Mouse (Mus musculus) thymus, postnatal 10 days (tissue): ENCODE results near the gene Lhb.
A peak's percentile ranks its signal among the peaks of the same experiment; 100 is the strongest.
"Not testable (repeated sequence)": the region's sequence is repeated elsewhere in the genome, so short reads cannot be mapped to it uniquely, and the experiment has no call there.

Source experiments
- DNase-seq, 2 experiments: peaks; one replicate each; pipeline ENCODE4 v3.0.0; 2021; ENCODE audit warnings: low spot score in 2 of 2

Lhb gene

DNA sequence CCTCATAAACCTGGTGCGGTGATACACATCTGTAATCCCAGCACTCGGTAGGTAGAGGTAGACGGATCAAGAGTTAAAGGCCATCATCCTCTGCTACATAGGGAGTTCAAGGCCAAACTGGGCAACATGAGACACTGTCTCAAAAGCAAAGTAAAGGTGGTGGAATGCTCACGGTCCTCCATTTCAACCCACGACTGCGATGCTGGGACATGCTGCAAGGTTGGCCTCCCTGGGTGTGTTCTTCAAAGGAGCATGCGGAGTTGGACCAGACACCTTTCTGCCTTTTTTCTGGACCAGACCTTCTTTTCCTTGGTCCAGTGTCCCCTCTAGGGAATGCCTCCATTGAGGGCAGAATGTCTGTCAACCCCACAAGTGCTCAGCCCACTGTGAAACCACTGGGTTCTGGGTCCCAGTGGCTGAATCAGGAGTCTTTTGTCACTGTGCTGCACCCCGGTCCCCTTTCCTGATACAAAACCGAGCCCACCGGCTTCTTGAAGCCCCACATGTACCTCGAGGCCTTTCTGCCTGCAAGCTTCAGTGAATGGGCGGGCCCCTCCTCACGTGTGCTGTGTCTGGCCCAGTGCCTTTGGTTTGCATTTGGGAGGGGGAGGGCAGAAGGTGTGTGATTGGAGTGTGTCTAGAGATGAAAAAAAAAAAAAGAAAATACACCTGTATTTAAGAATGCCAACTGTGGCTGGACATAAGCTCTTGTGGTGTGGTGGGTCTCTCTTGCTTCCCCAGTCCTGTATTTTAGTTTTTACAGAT, 35.5 kb downstream of the Lhb start:
- no peak for DNase-seq

GRCm38 (mm10) chr7:45456721-45457203, 36.1 kb downstream of the Lhb start:
- DNase-seq = no peak

DNA sequence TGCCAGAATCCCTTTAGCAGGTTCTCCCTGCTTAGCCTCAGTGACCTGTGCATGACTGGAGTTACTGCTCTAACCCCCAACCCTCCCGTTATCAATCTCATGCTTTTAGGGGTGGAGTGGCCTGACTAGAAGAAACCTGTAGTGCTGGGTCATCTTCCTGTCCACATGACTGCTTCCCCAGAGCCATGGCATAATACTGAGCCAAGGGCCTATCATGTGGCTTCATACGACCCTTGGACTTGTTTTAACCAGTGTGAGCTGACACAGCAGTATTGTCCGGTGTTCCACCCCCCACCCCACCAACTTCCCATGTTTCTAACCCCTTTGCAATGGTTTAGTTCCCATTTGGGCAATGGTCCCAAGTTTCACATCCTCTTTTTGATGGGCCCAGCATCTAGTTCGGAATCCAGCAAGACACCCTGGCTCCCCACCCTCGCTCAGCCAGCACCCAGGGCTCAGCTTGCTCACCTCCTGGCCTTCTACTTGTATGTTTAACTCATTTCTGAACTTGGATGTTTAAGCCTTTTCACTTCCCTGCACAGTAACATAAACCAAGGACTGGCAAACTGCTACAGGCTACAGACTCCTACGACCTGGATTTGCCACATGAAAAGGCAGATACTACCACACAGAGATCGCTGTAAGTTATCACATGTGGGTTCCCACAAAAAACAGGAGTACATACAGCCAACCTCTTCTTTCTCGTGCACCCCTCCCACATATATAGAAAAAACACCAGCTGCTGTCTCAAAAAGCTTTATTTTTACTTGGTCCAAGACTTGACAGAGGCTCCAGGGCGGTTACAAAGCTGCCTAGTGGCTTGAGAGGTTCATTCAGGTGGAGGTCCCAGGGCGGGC, 36.8 kb downstream of the Lhb start:
- DNase-seq = no peak

DNA sequence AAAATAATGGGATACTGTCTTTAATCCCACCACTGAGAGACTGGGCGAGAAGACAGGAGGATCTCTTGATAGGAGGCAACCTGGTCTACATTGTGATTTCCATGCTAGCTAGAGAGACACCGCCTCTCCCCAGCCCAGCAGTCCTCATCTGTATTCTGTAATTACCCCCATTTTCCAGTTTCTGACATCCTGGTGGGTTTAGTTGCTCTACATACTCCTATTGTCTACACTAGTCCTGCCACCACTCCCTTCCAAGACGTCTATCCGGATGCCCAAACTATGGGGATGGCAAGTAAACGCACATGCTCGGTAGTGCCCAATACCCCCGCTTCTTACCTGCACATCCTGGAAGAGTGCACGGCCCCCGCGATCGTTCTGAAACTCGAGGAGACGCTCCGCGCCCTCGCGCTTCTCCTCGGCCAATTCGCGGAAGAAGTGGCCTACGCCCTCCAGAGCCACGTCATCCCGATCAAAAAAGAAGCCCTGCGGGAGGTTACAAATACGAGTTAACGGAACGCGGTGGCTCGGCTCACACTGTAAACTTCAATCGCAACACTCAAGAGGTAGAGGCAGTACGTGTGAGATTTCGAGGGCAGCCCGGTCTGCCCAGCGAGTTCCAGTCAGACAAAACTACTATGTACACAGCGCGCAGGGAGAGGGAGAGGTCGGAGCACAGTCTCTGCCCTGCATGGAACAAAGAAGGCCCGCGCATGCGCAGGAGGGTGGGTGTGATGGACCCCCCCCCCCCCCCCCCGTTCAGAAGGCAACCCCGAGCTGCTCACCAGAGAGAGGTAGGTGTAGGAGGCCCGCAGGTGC, 38.3 kb downstream of the Lhb start:
- peak; percentile 76 to 89 for DNase-seq

GRCm38 (mm10) chr7:45459564-45460140, 39.0 kb downstream of the Lhb start, which contains the start of gene Ftl1:
Ftl1 (minus strand) TSS chr7:45459884.
- DNase-seq = peak; percentile 96 to 98

DNA sequence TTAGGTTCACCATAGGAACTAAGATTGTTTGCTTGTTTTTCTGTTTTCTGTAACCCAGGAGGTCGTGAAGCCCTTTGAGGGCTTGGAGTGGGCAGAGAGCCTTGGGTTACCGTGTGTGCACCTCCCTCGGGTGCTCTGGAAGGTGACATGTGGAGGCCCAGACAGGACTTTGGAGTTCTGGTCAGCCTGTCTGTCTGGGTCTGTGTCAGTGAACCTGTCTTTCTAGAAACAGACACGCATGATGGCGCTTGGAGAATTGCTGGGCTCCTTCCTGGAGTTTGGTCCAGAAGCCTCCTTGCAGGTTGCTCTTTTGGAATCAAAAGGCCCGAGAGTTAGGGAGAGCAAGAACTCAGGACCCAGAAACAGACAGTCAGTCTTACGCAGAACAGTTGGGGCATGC, 39.8 kb downstream of the Lhb start:
- no peak for DNase-seq

DNA sequence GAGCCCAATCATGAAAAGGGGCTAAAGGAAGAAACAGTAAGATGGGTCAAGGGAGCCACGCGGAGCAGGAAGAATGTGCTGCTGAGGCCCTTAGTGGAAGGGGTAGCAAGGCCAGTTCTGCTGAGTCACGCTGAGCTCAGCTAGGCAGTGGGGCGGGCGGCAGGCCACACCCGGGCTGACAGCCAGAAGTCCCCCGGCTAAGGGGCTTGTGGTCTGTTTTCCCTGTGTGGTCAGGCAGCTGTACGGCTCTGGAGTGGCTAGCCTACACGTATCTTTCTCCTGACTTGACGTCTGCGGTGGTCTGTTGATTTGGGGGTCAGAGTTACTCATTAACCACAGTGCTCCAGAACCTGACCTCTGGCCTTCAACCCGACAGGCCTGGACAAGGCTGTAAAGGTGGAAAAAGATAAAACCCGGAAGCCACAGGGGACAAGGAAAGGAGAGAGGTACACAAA, 40.3 kb downstream of the Lhb start:
- no peak for DNase-seq

- no peak for DNase-seq
Measured at GRCm38 (mm10) chr7:45461326-45461725, 40.7 kb downstream of the Lhb start.

DNA sequence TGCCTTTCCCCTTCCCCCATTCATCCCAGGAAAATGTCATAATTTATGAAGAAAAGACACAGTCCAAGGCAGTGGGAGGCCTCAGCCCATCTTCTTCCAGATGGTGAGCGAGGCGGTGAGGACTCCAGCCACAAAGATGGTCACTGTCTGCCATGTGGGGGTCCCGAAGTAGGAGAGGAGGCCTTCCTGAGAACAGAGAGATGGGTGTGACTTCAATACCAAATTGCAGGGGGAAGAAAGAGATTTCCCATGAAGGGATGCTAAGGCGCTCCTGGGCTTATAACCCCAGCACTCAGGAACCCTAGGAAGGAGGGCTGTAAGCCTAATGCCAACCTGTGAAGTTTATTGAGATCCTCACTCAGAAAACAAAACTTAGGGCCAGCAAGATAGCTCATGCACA, 41.2 kb downstream of the Lhb start:
- no peak for DNase-seq

GRCm38 (mm10) chr7:45462325-45462724, 41.7 kb downstream of the Lhb start:
- no peak for DNase-seq

- not testable (repeated sequence) for DNase-seq
Measured at GRCm38 (mm10) chr7:45462868-45463267, 42.2 kb downstream of the Lhb start.

- no peak for DNase-seq
Measured at GRCm38 (mm10) chr7:45463987-45464778, 43.6 kb downstream of the Lhb start.

- DNase-seq = no peak
Measured at GRCm38 (mm10) chr7:45465112-45465511, 44.5 kb downstream of the Lhb start.

DNA sequence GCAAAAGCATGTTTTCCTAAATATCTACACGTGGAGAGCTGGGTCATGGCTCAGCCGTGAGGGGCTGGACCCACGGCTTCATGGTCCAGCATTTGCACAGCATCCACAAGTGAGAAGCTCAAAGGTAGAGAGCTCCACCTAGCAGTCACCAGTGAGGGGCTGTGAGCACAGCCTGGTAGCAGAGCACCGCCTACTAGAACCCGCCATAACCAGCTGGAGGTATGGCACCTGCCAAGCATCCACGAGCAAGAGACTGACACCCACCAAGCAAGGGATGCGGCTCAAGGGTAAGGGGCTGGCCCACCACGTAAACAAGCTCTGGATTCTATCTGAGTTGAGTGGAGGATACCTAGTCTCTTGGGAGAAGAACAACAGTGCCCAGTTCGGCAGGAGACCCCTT, 44.9 kb downstream of the Lhb start:
- no peak for DNase-seq

GRCm38 (mm10) chr7:45466283-45467089, 45.9 kb downstream of the Lhb start, which contains the start of gene Bax:
Bax (minus strand) TSS chr7:45466898.
- DNase-seq = peak; percentile 86 to 87

GRCm38 (mm10) chr7:45467090-45467670, 46.6 kb downstream of the Lhb start:
- no peak for DNase-seq

- DNase-seq = peak; percentile 37 to 77
Measured at GRCm38 (mm10) chr7:45470869-45471268, 50.2 kb downstream of the Lhb start.
